Mouse (Mus musculus) erythroblast, embryonic 14.5 days (primary cell): ENCODE results near the gene Lyrm4.

Experiments
- GATA1 ChIP-seq: IDR thresholded peaks from 2 replicates; pipeline ENCODE4 v1.6.1; 2012; ENCODE audit warnings: low read length, inconsistent platforms, mixed read lengths
- TAL1 ChIP-seq: IDR thresholded peaks from 3 replicates; pipeline ENCODE4 v1.6.1; 2012; ENCODE audit warnings: low read length, inconsistent platforms, mixed read lengths

DNA sequence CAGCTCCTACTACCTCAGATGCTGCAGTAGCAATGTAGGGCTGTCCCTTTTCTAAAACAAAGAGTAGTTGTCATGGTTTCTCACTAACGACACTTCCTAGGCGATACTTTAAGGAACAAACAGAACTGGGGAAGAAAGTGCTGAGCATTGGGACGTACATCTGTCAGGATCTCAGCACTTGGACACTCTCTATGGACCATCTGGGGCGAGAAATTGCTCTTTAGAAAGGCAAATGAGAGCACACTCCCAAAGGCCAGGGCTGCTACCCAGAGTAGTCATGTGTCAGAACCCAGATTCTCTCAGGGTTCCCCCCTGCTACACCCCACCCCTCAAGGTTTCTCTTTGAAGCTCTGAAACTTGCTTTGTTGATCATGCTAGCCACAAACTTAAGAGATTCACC is 136.9 kb downstream of the Lyrm4 start:
- TF ChIP-seq TAL1: no peak
- no peak for TF ChIP-seq GATA1
